Mouse (Mus musculus): ENCODE data around the gene Tas2r138. TPM values are rescaled to one million over a fixed set of nuclear protein-coding genes. Genes with fewer than 3 reads are reported as not detected.

Gene Tas2r138
- polyA plus RNA-seq, 1 experiment from 2014 or later: not detected

GRCm38 (mm10) chr6:40569187-40569586 lies 43.9 kb downstream of the Tas2r138 start, which contains the start of gene Olfr460:
Olfr460 (plus strand) TSS chr6:40569487.
- Histone ChIP-seq H3K9me3 (ENCODE audit: low read length) (no peaks in the 10 kb centered on the region), H3K4me3 (ENCODE audit: low read length) (no peak within 1 kb of the TSS), H3K4me1 (ENCODE audit: insufficient read depth, low read length) (no peaks in the 10 kb centered on the region), H3K36me3 (ENCODE audit: insufficient read depth, low read length) (no peaks in the 10 kb centered on the region), H3K27ac (ENCODE audit: low read length) (no peak within 1 kb of the TSS), H3K4me2 (replicated peaks; ENCODE audit: low read depth, low read length) (no peak within 1 kb of the TSS), H3K9ac (replicated peaks; ENCODE audit: low read length) (no peak within 1 kb of the TSS), H3K27me3 (ENCODE audit: insufficient read depth, low read length) (no peaks in the 10 kb centered on the region)
- 80% methylated on average over 3 of the region's 3 CpGs for WGBS
- no peak for ATAC-seq (ENCODE audit: low FRiP score, low TSS enrichment)

Other genes with a start within 250 kb of the Tas2r138 start
- gene E330009J07Rik, start 177.2 kb downstream of the Tas2r138 start, polyA plus RNA-seq (2015; fragmentation: Nextera tagmentation; extraction: Ambion mirVana): 10.5 and 12.5 TPM in 2 replicates
- 0.12 TPM in 1 of 2 replicates, not detected in the other for gene Wee2, start 174.2 kb downstream of the Tas2r138 start, polyA plus RNA-seq (2015; fragmentation: Nextera tagmentation; extraction: Ambion mirVana)
- 161 and 169 TPM in 2 replicates for gene Ssbp1, start 142.0 kb downstream of the Tas2r138 start, polyA plus RNA-seq (2015; fragmentation: Nextera tagmentation; extraction: Ambion mirVana)
- gene Tas2r137, start 122.1 kb downstream of the Tas2r138 start, polyA plus RNA-seq (2015; fragmentation: Nextera tagmentation; extraction: Ambion mirVana): not detected in 2 replicates
- gene Tas2r108, start 119.8 kb downstream of the Tas2r138 start, polyA plus RNA-seq (2015; fragmentation: Nextera tagmentation; extraction: Ambion mirVana): not detected in 2 replicates
- not detected in 2 replicates for gene Prss37, start 93.8 kb downstream of the Tas2r138 start, polyA plus RNA-seq (2015; fragmentation: Nextera tagmentation; extraction: Ambion mirVana)
- gene Olfr461, start 58.3 kb downstream of the Tas2r138 start, polyA plus RNA-seq (2015; fragmentation: Nextera tagmentation; extraction: Ambion mirVana): 0.16 TPM in 1 of 2 replicates, not detected in the other
- not detected in 2 replicates for gene Olfr460, start 43.8 kb downstream of the Tas2r138 start, polyA plus RNA-seq (2015; fragmentation: Nextera tagmentation; extraction: Ambion mirVana)
- 0.30 and 0.31 TPM in 2 replicates for gene Clec5a, start 27.5 kb downstream of the Tas2r138 start, polyA plus RNA-seq (2015; fragmentation: Nextera tagmentation; extraction: Ambion mirVana)
- 0.80 and 1.2 TPM in 2 replicates for gene Mgam, start 15.5 kb upstream of the Tas2r138 start, polyA plus RNA-seq (2015; fragmentation: Nextera tagmentation; extraction: Ambion mirVana)

All from kidney, embryonic 16.5 days (tissue).